Mouse (Mus musculus) spleen, postnatal 4 days (tissue): ENCODE measurements around the gene Rpgrip1l.

ENCODE experiments used
- DNase-seq, 2 experiments: peaks; one replicate each; pipeline ENCODE4 v3.0.0; 2022; ENCODE audit warnings: low spot score in 2 of 2

Gene Rpgrip1l

GRCm38 (mm10) chr8:91329056-91329455 is 16.0 kb upstream of the Rpgrip1l start:
- no peak for DNase-seq

DNA sequence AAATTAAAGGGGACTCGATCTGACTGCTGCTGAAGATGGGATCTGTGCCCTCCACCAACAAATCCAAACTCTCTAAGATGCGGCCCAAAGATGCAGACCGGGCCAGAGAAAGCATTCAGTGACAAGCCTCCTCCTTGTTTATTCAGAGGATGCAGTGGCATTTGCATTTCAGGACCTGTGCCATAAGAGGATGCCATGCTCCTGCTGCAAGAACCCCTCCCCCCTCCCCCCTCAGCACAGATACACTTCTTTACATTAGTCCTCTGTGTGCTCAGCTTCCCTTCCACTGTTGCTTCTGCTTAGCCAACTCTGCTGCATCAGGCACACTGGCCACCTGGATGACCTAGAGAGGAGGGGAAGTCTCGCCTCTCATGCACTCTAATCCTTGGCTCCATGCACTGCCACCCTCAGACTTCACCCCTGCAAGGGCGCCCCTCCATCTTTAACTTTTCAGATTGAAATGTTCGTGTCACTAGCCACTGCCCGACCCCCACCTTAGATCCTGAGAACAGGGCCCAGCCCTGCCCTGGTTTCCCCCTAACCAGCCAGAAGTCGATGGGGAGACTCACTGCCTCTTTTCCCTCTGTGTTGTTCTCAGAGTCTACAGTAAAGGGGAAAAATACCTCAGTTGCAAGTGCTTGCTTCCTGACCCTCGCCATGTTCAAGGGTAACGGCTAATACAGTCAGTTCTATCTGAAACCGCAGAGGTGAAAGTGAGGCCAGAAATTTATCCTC is 14.6 kb upstream of the Rpgrip1l start:
- no peak for DNase-seq

GRCm38 (mm10) chr8:91326946-91327345 is 13.9 kb upstream of the Rpgrip1l start:
- DNase-seq = no peak

GRCm38 (mm10) chr8:91326018-91326417 is 13.0 kb upstream of the Rpgrip1l start:
- DNase-seq = no peak

DNA sequence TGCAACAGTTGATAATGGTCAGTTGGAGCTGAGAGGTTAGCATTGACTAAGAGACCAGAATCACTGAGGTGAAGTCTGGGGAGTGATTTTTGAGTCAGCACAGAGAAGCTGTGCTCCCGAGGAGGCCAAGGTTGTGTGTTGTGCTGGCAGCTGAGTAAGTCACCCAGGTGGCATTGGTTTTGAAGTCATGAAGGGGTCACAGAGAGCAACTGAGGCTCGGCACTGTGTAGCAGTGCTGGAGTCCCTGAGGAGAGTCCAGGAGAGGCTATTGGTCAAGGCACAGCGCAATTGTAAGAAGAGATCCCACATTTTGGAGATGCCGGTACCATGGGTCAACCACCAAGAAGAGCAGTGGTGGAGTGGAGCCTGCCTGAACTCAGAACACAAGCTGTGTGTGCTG is 11.9 kb upstream of the Rpgrip1l start:
- no peak for DNase-seq

- DNase-seq = no peak
These were observed 11.2 kb upstream of the Rpgrip1l start for GRCm38 (mm10) chr8:91324271-91324670.

DNA sequence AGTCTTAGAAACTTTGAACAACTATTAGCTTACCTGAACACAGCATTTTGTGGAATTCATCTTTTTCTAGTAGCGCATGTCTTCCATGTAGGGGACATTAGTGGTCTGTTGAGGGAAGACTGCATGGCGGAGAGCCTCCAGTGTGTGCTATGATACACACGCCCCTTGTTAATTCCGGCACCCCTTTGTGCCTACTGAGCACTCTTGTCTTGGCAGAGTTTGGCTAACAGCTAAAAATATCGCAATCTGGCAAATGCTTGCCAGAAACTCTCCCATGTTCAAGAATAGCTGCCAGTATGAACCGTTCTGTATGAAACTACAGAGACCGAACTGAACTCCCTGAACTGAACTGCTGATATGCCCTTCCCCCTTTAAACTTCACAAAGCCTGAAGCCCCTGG is 10.4 kb upstream of the Rpgrip1l start:
- no peak for DNase-seq

GRCm38 (mm10) chr8:91318938-91319729 is 6.1 kb upstream of the Rpgrip1l start:
- no peak for DNase-seq

- no peak for DNase-seq
These were observed 4.6 kb upstream of the Rpgrip1l start for GRCm38 (mm10) chr8:91317567-91318227.

- DNase-seq = no peak
These were observed 720 bp downstream of the Rpgrip1l start for GRCm38 (mm10) chr8:91312342-91312741.

DNA sequence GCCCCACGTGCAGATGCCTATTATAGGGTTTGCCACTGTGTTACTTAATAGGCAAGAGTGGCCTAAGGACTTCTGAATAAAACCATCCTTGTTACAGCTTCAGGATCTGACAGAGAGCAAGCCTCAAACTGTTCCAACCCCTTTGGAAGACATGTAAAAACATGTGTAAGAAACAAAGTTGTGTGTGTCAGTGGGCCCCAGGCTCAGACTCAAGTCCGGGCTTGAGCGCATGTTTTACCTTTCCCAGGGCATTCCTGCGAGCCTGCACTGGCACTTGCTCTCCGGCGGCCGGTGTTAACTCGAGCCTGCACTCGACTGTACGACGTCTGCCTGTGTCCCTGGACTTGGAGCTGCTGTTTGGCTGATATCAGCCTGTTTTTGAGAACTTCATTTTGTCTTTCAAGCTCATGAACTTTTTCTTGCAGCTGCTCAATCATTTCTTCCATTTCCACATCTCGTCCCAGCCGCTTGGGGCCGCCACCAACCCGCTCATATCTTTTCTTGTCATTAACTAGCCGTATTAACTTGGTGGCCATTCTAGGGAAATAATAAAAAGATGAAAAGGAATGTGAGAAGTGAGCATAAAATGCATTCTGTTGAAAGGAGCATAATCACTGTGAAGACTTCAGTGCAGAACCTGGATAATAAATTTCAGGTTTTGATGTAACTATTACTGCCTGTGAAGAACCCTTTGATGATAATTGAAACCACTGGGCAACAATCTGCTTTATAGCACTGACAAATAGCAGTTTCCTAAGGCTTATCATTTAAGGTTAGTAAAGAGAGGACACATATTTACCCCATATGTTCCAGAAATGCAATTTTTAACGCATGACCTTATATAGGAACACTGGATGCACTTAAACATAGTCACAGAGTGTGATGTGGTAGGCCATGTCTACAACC is 8.3 kb downstream of the Rpgrip1l start:
- no peak for DNase-seq

- DNase-seq = no peak
These were observed 14.4 kb downstream of the Rpgrip1l start for GRCm38 (mm10) chr8:91298672-91299071.

- DNase-seq = no peak
These were observed 17.3 kb downstream of the Rpgrip1l start for GRCm38 (mm10) chr8:91295786-91296185.

GRCm38 (mm10) chr8:91290576-91290975 is 22.5 kb downstream of the Rpgrip1l start:
- DNase-seq = no peak

DNA sequence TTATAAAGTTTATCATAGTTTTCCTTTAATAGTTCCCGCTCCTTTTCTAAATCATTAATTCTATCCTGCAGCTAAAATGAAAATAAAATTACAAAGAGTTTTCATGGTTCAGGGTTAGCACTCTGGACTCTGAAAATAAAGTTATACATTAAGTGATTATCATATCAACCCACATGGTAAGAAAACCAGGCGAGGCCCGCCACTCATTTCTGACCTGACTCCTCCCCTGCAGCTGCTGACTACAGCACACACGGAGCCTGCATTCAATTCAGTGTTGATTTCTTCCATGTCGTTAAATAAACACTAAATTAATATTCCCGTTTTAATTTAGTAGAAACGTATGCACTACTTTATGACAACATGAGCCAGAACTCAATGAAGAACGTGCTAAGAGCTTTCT is 26.8 kb downstream of the Rpgrip1l start:
- no peak for DNase-seq

GRCm38 (mm10) chr8:91283815-91284214 is 29.2 kb downstream of the Rpgrip1l start:
- no peak for DNase-seq

GRCm38 (mm10) chr8:91282655-91283054 is 30.4 kb downstream of the Rpgrip1l start:
- no peak for DNase-seq

- no peak for DNase-seq
These were observed 31.5 kb downstream of the Rpgrip1l start for GRCm38 (mm10) chr8:91281545-91281944.

DNA sequence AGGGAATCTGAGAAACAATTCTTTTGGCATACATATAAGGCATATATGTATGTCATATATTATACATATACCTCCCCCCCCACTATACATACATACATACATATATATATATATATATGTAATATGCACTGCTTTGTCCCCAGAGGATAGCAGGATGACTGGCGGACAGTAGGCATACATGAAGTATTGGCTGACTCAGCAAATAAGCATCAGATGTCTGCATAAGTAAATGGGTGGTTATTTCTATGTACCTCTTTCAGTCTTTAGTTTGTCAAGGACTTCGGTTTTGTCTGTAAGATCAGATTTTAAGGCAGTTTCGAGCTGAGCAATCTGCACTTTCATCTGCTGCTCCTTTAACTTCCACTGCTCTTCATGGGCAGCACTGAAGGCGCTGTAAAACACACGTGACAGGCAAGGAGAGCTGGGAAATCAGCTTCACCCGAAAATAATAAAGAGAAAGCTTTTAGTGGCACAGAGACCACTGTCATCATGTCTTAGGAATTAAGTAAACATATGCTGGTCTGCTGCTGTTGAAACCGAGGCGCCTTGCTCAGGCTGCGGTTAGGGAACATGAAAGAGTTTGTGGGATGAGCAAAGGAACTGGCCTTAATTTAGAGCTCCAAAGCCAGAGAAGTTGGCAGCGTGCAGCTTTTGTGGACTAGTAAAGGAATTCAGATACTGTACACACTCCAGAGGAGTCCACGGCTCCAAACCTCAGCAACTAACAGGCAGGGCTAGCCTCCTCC is 32.4 kb downstream of the Rpgrip1l start:
- DNase-seq = no peak

GRCm38 (mm10) chr8:91278060-91278459 is 35.0 kb downstream of the Rpgrip1l start:
- no peak for DNase-seq

GRCm38 (mm10) chr8:91276337-91276736 is 36.7 kb downstream of the Rpgrip1l start:
- DNase-seq = peak in 1 of 2 experiments; percentile 13
